Mouse (Mus musculus) yolk sac, embryonic 10.5 days (tissue): ENCODE data around the gene Gck.

ENCODE experiments used
- DNase-seq: peaks from one replicate; pipeline ENCODE4 v3.0.0-alpha.2; 2017; ENCODE audit warnings: low spot score

The Gck gene

DNA sequence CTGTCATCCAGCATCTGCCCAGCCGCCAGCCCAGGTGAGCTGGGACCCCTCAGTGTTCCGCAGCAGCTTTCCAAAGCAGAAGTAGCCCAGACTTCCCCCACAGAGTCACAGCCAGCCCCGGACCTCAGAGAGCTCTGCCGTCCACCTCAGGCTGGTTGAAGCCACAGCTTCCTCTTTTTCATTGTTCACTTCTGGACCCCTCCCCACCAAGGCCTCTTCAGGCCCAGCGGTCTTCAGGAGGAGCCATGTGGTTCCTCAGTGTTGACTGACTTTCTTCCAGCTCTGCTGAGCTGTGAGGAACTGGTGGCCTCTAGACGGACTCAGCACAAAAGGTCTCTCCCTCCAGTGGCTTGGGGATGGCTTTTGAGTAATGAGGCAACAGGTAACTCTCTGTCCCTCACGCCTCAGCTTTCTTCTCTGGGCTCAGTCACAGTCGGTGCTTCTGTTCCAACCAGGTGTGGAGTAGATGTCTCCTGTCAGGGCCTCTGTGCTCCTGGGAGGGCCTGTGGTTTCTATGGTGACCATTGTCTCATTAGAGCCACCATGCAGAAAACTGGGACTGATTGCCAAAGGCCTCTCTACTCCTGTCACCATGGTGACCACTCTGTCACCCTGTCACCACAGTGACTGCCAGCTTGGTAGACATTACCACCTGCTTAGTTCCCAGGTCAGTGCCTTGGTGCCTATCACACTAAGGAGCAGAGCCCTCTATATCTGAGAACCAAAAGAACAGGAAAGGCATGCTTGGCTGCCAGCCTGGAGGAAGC, at the start of gene Gck:
TSS of gene Gck (minus strand) at position 496 of the 767 bp plus-strand sequence.
- no peak for DNase-seq

DNA sequence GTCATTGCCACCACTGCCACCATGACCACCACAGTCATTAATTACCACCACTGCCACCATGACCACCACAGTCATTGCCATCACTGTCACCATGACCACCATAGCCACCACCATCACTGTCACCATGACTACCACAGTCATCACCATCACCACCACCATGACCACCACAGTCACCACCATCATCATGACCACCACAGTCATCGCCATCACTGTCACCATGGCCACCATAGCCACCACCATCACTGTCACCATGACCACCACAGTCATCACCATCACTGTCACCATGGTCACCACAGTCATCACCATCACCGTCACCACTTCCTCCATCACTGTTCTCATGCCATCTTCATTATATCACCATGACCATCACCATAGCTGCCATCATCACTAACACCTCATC, 48.6 kb upstream of the Gck start:
- no peak for DNase-seq

DNA sequence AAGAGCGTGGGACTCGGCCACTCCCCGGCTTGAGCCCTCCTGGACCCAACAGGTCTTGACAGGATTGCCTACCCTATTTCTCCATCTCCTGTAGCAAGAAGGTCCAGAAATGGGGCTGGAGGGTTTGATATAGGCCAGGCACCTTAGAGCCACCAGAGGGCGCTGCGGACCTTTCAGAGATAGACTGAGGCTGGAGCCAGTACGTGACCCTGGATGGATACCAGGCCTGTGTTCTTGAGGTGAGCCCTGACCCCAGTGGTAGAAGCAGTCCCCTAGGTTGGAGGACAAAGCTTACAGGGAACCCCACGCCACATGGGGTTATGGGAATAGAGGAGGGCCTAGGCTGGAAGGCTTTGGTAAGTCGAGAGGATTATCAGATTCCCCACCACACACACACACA, 46.1 kb upstream of the Gck start:
- DNase-seq = peak; percentile 48

DNA sequence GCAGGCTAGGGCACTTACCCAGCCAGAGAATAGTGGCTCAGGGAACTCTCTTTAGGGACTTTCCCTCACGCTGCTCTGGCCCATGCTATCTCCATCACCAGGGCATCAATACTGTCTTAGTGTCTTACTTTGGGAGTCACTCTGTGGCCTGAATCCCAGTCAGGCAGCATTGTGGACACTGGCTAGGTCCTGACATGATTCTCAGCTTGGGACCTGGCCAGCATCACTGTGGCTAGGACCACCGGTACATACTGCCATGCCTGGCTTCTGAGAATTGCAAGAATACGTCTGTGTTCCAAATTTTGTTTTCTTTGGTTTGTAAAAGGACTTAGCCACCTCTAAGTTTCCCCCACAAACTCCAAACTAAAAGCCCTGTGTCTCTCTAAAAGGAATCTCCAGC, 45.0 kb upstream of the Gck start:
- DNase-seq = no peak

DNA sequence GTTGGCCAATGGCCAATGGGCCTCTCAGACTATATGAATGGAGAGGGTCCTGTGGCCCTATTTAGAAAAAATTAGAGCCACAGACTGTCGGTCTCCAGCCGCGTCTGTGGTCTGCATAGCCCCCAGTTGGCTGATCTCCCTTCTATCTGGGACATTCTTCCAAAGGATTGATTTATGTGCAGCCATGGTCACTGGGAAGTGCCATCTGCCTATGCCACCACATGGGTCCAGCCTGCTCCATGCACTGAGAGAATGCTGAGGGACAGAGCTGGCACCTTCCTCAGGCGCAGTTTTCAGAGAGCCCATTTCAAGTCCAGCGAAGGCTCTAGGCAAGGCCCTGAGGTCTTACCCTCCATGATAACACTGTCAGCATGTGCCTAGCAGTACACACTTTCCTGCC, 44.3 kb upstream of the Gck start:
- no peak for DNase-seq

DNA sequence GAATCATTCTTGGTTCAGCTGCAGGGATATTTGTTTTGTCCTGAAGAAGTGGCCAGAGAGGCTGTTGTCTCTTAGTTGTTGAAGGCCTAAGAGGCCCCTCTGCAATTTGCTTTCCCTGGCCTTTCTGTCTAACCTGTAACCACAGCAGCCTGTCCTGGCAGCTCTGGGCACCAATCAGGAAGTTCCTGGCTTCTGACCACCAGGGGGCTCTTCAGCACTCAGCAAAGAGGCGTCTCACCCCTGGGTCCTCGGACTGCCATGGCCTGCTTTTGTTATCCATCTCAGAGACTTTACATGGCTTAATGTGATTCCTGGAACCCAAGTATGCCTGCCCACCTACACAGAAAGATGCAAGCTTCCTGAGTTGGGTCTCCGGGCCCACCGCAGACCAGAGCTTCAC, 41.0 kb upstream of the Gck start:
- DNase-seq = peak; percentile 20

DNA sequence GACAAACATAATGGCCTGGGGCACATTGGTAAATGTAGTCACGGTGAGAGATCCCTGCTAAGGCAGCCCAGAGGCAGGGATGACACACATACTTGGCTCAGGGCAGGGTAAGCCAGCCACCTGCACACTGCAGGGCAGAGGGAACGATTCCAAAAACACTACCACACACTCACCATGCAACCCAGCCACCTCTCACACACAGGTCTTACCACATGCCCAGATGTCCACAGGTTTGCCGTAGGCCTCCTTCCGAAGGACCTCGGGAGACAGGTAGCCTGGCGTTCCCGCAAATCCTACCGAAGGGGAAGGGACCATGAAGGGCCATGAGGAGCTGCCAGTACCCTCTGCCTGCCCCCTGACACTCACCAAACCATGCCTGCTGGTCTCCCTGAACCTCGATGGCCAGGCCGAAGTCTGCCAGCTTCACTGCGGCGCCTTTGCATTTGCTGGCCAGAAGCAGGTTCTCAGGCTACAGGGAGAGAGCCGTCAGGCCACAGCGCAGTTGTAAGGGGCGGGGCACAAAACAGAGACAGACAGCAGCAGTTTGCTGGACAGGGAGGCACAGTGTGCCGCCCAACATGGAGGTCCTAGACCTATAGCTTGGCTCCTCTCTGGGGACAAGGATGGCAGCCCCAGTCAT, 40.2 kb upstream of the Gck start:
- DNase-seq = no peak

DNA sequence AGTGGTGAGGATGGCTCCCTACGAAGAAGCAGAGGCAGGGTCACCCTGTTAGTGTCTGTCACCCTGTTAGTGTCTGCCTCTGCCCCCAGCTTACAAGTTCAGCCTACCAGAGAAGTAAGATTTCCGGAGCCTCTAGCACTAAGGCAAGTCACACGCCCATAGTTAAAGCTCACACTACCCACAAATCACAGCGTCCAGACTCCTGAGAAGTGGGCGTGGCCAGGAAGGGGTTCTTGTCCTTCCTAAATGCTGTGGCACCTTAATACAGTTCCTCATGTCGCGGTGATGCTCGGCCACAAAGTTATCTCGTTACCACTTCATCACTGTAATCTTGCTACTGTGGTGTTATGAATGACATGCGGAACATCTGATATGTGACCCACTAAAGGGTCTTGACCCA, 38.2 kb upstream of the Gck start:
- DNase-seq = no peak

DNA sequence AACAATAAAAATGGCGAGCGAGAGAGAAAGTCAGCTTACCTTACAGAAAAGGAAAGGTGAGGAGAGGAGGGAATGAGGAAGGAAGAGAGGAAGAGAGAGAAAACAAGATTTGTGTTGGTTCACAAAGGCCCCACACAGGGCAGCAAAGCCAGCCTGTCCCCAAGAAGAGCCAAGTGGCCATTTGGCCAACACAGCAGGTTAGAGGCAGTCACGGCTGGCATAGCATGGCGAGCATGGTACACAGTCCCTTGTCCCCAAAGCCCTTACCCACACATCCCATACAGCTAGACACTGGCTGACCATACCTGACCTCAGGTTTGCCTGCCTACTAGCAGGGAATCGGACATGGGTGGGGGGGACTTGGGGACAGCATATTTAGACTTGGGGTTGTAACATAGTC, 33.7 kb upstream of the Gck start:
- no peak for DNase-seq

DNA sequence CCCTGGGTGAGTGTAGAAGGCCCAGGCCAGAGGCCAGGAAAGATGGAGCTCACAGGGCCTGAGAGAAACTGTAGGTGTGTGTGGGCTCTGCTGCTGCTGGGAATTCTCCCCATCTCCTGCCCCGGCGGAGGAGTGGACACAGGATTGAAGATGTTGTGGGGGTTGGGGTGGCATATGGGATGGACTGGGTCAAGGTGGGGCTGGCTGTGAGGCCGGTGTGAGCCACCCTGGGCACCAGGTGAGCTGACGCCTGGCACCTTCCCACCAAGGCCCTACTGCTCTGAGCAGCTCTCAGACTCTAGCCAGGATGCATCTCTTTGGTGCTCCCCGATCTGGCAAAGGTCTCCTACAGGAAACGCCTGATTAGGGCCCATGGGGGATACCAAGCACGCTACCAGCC, 31.4 kb upstream of the Gck start:
- DNase-seq = no peak

DNA sequence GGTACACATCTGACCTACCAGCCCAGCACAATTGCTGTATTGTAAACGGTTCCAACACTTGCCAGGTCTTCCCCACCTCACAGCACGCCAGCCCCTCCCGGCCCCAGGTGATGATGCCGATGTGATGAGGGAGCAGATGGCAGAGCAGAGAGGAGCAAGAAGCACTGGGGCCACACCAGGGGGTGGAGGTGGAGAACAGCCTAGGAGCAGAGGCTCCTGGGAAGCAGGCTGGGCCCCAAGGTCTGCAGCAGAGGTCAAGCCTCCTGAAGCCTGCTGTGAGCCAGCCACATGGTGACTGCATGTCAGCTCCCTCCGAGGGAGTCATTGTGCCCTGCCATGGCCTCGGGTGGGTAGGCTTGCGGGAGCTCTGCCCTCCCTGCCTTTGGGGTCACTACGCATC, 30.7 kb upstream of the Gck start:
- DNase-seq = no peak

DNA sequence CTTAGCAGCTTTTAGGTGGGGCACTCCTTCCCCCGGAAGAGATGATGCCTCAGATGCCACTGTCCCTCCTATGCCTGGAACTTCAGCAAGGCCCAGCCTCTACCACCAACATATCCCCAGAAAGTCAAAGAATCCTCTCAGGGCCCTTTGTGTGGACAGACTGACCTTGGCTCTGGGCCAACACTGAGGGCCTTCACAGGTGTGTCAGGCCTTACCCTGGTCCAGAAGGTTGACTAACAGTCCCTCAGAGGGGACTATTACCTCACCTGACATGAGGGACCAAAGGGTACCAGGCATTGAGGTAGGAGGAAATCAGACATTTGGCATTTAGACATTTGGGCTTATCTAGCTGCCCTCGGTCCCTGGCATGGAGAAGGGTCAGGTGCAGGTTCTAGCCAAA, 30.2 kb upstream of the Gck start:
- DNase-seq = no peak

DNA sequence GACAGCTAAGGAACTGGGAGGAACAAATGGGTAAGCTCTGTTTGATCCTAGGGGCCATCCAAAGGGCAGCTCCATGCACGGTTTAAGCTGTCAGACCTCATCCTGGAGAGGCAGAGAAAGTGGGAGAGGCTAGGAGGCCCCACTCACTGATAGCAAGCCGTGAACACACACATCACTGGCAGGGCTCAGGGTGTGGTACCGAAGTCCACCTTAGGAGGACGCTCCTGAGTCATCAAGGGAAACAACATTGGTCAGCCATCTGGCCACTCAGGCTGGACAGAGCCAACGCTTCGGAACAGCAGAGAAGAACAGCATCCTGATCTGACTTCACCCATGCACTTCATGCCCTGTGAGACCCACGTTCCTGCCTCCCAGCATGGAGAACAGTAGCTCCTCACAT, 29.2 kb upstream of the Gck start:
- no peak for DNase-seq

DNA sequence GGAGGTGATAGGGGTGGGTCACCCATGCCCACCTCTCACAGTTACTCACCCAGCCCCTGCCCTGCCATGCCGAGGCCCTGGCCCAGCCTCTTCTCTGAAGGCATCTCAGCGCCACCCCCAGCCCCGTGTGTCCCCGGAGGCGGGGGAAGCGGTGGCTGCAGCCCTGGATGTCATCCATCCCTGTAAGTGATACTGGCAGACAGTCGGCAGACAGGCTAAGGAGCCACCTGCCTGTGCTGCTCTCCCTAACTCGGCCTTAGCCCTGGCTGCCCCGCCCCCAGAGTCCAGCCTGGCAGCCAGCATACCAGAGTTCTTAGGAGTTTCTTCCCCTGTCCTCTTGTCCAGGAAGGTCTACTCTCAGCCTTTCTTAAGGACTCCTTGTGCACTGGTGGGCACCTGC, 26.2 kb upstream of the Gck start:
- no peak for DNase-seq

DNA sequence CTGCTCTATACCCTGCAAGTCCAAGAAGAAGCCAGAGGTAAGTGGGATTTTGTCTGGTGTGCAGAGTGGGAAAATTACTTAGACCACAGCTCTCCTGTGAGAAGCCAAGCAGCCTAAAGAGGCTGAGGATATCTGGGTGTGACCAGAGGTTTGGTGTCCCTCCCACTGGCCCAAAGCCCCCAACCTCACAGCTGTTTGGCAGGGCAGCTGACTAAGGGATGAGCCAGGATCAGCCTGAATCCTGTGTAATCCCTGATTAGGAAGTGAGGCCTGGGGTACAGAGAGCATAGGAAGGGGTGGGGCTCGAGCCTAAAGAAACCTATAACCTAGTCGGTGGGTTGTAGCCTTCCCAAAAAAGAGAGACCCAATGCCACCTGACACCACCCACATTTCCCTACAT, 25.2 kb upstream of the Gck start:
- DNase-seq = no peak

DNA sequence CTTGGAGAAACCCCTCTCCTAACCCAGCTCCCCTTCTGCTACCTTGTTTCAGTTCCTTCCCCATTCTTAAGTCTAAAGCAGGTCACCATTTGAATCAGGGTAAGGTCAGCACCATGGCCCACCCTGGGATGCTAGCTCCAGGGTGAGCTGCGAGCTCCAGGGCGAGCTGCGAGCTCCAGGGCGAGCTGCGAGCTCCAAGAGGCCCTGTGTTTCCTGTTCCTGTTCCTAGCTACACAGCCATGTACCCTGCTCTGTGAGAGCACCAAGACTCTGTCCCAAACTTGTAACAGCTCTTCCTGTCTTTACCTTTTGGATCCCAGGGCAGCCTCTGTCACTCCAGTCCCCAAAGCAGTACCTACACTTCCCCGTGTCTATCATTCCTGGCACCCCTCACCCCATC, 24.2 kb upstream of the Gck start:
- DNase-seq = no peak

DNA sequence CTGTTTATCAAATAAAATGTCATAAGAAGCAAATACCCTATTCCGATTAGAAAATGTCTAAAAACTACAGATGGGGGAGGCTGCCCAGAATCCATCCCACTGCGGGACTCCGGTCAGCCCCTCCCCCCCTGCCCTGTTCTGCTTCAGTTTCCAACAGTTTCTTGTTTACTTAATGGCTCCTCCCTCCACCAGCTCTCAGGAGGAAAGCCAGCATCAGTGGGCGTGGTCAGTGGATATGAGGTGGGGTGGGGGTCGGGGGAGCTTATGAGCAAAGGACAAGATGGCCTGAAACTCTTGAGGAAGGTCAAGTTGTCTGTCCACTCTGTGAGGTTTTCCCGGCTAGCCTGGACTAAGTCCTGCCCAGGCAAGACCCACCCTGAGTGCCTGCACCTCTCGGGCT, 23.3 kb upstream of the Gck start:
- peak; percentile 26 for DNase-seq

DNA sequence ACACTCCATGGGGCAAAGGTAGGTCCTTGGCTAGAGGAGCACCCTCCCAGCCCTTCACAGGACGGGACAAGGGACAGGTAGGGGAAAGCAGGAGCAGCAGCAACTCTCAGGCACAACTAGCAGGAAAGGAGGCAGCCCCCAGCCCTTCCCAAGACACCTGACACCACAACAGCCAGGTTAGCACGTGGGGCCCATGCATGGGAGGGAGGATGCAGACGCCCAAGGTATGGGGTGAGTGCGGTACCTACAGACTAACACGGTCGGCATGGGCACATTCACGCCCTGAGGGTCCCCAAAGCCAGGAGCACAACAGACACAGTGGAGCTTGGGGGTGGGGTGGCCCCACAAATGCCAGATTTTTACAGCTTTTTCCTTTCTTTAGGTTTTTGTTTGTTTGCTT, 21.3 kb upstream of the Gck start:
- no peak for DNase-seq

DNA sequence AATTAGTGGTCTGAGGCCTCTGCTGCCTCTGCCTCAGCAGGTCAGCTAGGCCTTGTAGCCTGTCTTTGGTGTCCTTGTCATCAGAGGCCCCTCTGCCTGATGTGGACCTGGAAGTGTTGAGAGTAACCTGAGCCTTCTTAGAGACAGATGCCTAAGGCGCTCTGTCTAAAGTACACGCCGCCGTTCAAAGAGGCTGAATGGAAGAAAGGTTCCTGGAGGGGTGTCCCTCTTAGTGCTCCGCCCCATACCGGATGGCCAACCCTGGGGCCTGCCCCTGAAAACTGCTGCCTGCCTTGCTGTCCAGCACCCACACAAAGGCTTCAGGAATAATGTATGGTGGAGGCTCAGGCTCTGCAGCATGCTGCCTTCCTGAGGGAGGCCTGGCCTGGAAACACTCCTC, 18.3 kb upstream of the Gck start:
- DNase-seq = no peak

DNA sequence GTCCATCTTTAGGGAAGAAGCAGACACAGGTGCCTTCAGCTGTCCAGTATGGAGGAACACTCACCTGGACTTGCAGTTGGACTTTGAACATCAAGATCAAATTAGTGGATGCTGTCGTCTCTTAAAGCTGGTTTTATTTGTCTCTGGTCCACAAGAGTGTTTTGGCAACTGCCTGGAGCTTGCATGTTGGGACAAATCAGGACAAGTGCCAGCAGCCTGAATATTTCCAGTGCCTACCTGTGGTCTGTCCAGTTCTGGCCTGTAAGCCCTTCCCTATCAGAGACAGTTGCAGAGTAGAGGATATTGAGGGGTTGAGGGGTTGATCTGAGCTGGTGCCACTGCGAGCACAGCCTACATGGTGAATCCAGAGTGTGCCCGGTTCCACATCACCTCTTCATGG, 16.9 kb upstream of the Gck start:
- no peak for DNase-seq

DNA sequence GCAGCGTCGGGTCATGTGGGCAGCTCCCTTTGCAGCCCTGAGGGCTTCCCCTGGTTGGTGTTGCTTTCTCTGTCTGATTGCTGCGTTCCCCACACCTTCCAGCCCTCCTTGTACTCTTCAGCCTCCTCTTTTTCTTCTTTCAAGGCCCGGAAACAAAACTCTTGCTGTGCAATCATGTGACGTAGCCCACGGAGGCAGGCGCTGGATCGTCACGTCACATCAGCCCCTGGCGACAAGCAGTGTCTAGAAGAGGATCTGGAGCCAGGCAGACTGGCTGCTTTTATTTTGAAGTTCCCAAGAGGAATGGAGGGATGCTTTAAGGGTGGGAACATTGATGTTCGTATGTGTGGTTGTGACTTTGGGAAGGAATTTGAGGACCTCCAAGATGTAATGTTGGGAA, 16.0 kb upstream of the Gck start:
- no peak for DNase-seq

DNA sequence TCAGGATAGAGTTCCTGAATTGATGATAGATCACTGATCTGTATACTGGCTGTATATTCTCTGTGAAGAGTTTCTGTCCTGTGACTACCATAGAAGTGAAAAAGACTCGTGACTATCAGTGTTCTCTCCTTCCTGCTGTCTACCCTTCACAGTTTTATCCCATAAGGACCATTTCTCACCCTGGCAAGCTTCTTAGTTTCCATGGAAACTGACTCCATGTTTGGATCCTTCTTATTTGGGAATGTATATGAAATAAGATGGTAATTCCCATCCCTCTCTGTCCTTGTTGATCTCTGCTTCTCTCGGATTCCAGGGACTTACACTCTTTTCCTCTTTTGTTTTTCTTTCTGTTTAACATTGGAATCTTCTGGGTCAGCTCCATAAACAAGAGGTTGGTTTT, 10.2 kb upstream of the Gck start:
- DNase-seq = no peak

DNA sequence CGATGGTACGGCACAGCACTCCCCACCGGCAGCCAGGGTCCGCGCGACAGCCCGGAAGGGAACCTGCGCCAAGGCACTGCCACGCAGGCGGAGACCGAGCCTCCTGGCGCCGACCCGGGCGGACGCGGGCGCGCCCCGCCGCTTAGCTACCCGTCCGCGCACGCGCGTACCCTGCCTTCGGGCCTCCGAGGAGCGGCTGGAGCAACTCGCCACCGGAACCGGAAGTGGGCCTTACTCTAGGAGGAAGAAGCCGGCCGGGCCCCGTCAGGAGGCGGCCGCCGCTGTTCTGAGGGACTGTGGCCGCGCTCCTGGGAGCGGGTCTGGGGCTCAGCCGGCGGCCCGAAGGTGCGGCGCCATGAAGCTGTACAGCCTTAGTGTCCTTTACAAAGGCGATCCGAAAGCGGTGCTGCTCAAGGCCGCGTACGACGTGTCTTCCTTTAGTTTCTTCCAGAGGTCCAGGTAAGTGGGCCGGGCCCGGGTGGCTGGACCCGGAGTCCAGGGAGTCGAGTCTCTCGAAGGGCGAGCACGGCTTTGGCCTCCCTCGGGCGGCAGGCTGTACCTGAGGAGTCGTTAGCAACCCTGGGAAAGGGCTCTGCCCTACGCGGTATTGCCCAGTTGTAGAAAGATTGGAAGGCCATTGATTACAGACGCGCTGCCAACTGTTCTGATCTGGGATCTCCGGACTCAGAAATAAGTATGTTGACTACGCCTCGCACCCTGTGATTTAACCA, 5.8 kb upstream of the Gck start, which contains the start of gene Ykt6:
TSS of gene Ykt6 (plus strand) at position 148 of the 731 bp plus-strand sequence.
- DNase-seq = peak; percentile 92
